Mouse (Mus musculus) liver, adult 2 months (tissue): Measurements from ENCODE around the gene Cap2.

Experiments
- CTCF ChIP-seq: fragments of 200-500 bp; IDR thresholded peaks from 2 replicates; pipeline ENCODE4 v1.5.1; 2011; ENCODE audit warnings: low read depth, low read length, control low read depth
- POLR2A ChIP-seq: fragments of 200-500 bp; IDR thresholded peaks from 2 replicates; pipeline ENCODE4 v1.6.1; 2011; ENCODE audit warnings: low read length, control low read depth; ENCODE audit not compliant: insufficient read depth; ENCODE audit errors: extremely low read depth

GRCm38 (mm10) chr13:46663461-46663964 lies 161.9 kb downstream of the Cap2 start:
- no peak for TF ChIP-seq POLR2A
- TF ChIP-seq CTCF = peak; percentile 37; the same call in 1 of the 2 replicates
